Mouse (Mus musculus) lung, adult 18-20 months (tissue): Measurements from ENCODE around the gene Nfia.

Experiments
- DNase-seq, 2 experiments: peaks; one replicate each; pipeline ENCODE4 v3.0.0; 2022; ENCODE audit warnings: mixed read lengths in 2 of 2

Nfia gene

DNA sequence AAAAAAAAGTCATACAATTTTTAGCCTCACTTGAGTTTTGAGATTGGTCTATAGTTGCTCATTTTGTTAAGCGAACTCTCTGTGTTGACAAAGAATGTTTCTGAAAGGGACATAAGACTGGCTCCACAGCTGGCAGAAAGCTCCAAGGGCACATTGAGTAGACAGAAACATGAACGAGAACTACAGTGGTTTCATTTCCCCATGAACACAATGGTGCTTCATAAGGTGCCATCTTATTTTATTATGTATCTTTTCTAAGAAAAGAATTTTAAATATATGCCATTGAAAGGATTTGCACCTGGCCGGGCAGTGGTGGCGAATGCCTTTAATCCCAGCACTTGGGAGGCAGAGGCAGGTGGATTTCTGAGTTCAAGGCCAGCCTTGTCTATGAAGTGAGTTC, 337.4 kb downstream of the Nfia start:
- DNase-seq, result no peak

DNA sequence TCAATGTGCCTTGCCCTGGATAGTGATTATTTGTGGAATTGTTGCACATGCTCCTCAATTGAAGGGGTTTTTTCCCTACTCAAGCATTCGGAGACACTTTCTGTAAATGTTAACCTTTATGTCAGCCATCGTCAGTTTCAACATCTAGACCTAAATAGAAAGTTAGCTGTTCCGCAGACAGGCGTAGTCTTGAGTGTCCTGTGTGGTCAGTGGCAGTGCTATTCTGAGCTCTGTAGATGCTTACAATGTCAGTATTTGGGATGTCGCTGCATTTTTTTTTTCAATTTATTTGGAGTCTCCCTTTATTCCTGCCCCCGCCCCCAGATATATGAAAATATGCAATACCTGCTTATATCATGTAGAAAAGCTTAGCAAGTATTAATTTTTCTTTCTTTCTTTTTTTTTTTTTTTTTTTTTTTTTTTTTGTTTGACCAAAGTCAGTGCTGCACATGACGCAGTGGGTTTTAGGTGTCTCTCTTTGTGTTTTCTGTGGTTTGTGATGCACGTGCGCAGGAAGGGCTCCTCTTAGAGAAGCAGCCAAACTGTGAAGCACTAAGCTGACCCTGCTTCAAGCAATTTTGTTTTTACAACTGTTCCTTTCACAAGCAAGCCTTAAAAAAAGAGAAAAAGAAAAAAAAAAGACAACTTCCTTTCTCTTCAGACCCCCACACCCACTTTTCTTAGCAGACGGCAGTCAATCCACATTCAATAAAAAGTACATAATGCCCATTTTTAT, 340.9 kb downstream of the Nfia start:
- no peak for DNase-seq

DNA sequence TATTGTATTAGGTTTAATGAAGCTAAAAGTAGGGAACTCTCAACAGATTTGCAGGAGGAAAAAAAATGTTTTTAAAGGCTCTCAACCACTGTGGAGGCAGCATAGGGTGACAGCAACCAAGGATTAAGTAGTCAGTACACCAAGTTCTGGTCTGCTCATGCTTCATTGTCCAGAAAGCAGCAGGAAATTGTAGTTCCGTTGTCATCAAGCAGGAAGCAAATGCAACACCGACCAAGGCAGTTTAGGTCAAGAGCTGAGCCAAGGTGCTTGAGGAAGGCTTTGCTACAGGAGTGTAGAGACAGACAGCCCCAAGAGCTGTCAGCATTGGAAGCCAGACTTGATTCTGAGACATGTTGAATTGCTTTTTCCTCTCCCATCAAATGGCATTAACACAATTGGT, 342.4 kb downstream of the Nfia start:
- DNase-seq, result no peak

DNA sequence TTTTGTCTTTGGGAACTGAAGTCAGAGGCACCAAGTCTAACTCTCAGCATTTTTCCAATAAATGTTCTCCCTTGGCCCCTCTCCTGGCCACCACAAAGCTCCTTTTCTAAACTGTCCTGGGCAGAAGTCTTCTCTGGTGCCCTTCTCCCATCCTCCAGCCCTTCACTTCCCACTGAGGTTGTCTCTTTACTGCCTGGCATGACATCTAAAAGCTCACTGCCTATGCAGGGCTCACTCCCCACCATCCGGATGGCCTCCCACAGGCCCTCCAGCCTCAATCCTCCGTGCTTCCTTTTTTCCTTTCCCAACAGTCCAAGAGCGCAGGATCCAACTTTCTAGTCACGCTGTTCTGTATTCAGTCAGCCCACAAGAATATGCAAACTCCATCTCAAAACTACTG, 342.9 kb downstream of the Nfia start:
- no peak for DNase-seq

DNA sequence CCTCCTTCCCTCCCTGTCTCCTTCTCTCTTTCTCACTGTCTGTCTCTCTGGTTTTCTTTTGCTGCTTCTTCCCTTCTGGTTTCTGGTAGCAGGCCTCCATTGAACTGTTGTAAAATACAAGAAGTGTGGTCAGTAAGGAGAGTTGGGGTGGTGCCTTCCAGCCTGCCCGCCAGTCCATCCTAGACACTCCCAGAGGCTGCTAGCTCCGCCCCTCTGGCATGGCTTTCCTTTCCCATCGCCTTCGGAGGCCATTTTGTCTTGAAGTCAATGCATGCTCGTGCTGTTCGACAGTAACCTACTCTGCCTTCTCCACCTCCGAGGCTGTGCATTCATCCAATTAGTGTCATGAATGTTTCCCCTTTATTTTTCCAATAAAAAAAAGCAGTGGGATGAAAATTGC, 343.5 kb downstream of the Nfia start:
- no peak for DNase-seq

DNA sequence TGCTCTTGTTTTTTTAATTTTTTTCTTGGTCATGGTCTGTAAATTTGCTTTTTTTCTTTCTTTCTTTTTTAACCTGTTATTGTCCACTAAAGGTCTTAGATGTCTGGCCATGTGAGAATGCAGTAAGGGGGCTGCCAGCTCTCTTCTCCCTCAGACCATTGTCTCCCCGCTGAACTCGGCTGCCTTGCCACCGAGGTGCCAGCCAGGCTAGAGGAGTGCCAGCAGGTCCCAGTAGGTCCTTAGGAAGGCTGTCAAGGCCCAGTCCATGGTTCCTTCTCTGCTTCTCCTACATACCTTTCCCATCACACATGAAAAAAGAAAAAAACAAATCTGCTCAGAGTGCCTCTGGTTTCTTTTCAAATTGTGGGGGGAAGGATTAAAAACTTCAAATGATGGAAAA, 345.6 kb downstream of the Nfia start:
- DNase-seq, result no peak

DNA sequence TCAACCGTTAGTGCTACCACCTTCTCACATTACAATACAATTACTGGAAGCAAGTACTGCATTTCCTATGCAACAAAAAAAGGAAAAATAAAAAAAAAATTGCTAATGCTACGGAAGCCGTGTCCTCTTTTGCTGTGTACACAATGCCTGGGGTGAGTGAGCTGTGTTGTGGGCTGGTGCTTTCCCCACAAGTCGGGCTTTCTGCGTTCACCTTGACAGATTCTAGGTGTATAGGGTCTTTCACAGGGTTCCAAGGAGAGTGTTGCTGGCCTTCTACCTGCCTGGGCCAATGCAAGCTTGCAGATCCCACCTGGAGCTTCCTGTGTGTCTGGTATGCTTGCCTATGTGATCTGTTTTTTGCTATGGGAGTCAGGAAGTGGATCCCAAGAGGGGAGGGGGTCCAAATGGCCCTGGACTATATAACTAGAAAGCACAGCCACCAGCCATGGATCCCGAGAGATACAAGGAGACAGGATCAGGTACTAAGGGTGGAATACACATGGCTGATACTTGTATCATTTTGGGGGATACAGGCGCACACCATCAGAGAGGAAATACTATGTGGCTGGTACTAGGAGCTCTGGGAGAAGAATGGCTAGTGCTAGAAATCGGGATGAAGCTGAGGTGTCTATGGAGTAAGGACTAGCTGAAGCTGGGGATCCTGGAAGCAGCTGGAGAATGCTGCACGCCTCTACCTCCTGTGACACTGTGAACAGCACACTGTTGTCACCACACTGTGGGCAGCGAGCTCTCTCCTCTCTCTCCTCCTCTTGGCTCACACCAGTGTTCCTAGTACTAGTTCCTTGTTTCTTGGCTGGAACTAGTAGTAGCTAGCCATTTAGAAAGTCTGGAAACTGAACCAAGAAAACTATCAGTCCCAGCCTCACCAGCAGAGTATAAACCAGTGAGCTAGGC, 346.5 kb downstream of the Nfia start:
- DNase-seq, result no peak

DNA sequence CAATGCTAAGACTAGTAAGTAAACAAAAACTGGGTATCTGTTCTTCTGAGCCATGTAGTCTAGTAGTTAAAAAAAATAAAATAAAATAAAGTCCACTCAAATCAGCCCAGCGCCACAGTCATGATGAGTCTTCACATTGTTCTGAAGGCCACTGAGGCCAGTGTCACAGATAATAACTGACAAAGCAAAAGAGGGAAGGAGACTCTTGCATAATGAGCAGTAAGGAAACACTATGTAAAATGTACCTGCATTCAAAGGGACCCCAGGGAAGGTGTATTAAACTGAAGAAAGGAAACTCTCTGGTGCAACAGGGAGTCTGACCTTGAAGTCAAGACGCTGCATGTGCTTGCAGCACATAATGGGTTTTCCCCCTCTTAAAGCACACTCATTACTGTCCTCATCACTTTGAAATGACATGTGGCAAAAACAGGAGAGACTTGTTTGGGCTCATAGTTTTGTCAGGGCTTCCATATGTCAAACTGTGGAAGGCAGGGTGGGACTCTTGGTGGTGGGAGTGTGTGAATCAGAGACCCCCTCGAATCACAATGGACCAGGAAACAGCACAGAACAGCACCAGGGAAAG, 347.5 kb downstream of the Nfia start:
- DNase-seq, result no peak

DNA sequence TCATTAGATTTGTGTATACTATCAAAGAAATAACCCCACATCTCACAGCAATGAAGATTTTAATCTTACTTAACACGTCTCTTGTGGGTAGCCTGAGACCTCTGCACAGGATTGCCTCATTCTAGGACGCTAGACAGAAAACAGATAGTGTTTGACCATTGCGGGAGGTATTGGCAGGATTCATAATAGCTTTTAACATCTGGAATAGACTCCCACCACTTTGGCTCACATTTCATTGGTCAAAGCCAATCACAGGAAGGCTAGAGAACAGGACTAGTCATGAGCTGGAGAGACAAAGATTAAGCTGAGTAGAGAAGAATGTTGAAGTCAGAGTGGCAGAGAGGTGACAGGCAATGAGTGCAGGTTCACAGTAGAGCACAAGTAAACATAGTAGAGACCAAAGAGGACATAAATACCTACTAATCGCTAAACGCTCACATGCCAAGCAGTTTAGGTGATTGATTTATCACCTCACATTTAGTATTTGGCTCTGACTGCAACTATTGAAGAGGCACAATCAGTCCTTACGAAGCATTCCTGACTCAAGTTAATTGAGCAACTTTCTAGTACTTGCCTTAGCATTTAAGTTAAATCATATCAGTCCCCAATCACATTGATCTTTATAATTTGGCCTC, 348.3 kb downstream of the Nfia start:
- no peak for DNase-seq

DNA sequence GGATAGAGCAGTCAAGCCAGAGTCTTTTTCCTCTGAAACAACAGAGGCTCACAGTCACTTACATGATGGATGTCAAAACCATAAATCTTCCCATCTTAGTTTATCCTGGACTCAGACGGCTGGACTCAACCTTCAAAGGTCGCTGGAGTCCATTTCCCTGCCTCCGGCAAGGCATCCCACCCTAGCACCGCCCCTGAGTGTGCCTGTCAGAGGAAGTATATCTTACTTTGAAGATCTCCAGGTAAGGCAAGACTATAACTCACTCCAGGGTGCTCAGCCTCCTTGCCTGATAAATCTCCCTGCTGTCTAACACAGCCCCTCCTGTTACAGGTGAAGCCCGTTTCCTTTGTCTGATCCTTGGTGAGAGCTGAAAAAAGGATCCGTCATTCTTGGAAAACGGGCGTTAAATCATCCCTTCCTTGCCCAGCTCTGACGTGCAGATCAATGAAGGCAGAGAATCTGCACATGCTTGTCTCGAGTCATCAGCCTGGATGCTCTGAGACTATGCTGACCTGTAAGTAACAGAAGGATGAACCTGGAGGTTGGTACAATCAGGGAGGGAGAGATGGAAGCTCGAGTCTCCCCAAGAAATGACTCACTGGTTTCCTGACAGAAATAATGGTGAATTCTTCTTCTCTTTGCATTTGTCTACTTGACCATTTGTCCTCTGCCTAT, 353.6 kb downstream of the Nfia start:
- DNase-seq, result no peak

DNA sequence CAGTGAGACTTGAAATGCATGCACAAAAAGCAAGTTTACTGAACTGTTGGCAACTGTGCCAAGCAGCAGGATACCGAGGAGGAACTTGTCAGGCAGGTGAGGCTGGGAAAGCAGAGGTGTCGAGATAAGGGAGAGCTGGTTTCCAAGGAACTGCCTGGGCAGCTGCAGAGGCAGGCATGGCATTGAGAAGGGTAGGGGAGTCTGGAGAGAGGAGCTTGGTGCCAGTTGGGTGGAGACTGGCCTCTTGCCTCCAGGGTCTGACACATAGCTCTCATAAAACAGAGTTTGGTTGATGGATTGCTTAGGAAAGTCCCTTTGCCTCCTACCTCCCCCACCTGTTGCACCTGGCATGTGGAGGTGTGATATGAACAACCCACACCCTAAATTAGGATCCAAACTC, 358.3 kb downstream of the Nfia start:
- DNase-seq, result no peak

DNA sequence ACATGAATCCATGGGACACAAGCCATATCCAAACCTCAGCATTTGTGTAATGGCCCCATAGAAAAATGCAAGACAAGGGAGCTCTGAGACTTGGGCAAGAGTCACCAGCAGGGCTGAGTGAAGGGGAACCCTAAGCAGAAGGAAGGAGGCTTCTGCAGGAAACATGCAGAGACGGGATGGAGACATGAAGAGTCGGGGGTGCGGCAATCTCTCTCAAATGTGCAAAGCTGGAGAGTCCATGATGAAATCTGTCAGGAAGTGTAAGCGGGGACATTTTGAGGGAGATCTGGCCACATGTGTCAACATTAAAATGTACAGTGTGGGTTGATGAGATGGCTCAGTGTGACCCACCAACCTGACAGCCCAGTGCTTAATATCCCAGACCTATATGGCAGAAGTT, 361.5 kb downstream of the Nfia start:
- DNase-seq, result no peak

DNA sequence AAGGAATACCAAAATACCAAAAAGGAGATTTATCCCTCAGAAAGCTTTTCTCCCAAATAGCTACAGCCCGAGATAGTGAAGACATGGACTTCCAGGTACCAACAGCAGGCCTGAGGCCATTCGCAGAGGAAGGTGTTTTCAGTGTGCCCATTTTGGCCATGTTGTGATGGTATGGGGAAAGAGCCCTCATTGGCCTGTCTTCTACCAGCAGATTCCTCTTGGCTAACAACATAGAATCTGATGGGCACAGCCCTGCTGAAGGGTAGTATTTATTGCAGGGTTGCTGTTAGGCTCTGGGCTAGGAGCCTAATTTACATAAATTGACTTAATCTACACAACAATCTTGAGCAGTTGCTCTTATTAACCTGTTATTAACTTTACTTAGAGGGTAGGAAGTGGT, 363.5 kb downstream of the Nfia start:
- no peak for DNase-seq

DNA sequence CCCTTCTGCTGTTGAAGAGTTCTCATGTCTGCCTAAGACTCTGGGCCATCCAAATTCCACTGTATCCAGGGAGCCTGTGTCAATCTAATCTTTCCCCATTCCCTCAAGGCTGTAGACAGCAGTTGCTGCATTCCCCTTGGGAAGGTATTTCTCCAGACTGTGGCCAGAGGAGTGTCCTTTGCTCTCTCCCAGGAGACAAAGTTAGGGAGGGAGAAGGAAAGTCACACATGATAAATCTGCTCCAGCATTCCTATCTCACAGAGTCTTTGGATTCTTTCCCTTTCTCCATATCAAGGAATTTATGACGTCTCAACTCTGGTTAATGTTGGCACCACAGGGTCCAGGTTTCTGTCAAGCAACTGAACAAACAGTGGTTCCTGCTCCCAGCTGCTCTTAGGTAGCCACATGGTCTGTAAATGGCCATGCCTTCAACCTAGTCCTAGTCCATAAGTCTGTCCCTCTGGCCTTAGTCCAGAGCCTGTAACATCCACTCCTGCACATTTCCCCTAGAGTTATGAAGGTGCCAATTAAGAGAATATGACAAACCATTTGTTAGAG, 370.4 kb downstream of the Nfia start:
- no peak for DNase-seq

DNA sequence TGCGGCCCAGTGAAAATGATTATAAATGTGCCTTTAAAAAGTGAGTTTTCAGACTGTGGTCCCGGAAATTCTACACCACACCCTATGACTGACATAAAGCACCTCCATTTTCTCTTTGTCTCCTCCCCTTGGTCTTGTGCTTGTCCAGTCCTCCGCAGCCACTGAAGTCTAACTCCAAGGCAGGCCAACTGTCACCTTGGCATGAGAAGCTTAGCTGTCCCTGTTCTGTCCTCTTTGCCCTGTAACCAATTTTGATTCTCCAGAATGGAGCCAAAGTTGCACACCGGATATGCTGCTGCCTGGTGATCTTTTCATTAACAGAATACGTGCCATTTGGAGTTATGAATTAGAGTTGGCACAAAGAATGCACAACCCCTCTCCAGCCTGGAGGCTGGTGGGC, 378.0 kb downstream of the Nfia start:
- no peak for DNase-seq

DNA sequence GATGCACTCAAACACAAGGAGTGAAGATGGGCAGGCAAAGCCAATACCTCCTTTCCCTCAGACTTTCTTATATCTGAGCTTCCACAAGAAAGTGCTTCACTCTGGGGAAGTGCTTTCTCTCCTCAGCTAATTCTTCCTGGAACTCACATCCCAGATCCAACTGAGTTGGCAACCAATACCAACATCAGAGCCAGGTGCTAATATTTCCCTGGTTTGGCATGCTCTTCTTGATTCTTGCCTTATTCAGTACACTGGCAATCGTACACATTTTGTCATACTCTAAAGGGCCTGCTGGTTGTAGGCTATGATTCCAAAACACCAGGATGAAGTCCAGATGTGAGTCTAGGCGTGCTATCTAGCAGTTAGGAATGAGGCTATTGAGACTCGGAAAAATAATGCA, 385.4 kb downstream of the Nfia start:
- no peak for DNase-seq

DNA sequence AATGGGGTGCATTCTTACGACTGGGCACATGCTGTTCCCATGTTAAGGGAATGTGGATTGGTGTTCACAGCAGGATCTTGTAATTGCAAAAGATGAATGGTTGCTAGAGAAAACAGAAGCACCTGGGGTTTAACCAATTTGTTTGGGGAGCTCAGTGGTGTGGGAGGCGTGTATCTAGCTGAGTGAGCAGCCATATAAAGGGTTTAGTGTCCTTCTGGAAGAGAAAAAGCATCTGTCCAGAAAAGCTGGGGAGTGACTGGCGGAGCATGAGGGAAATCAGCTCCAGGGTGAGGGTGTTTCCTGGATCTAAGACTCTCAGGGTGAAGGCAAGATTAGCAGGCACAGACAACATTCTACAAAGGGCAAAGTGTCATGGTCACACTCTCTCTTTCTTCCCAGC, 393.8 kb downstream of the Nfia start:
- DNase-seq, result no peak
